In the genomic region with DNA sequence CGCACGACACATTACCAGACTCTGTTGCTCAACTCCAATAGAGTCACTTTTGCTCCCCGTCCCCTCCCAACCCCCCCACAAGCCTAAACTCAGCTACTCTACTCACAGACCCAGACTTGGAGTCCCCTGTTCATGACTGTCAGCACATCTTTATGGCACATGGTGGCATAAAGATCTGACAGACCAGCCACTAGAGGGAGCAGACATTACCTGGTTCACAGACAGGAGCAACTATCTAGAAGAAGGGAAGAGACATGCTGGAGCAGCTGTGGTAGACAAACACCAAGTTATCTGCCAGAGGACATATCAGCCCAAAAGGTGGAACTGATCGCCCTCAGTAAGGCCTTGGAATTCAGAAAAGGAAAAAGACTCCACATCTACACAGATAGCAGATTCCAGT, we compare ENCODE assay signal across 12 mouse cellular contexts. TPM values are rescaled to one million over a fixed set of nuclear protein-coding genes. Genes with fewer than 3 reads are reported as not detected.
A peak's percentile ranks its signal among the peaks of the same experiment; 100 is the strongest.
DNase-seq lines count a peak whose midpoint lies in the region; ATAC-seq and TF ChIP-seq lines count a peak whose summit lies in the region.
"Had no signal": no experiment of that assay in that cellular context is flagged by ENCODE, and none has a peak within 500 bp of the region (broad histone marks: within the 10 kb centered on the region; RNA-seq: fewer than 3 reads in every experiment).

No protein-coding gene starts in this region.

- DNase-seq in heart, adult 2 months: no peak
- no peak for DNase-seq in heart, postnatal 4 days
- DNase-seq in midbrain, embryonic 14.5 days: peak; percentile 8
- DNase-seq in adrenal gland, postnatal 36 days: peak; percentile 24 to 53
- peak; percentile 14 for DNase-seq in splenic B cell, adult 2 months (ENCODE audit: low read depth, low spot score)
- DNase-seq: spleen, adult 18-20 months had no signal

- TF ChIP-seq EP300 in heart, adult 2 months (IDR thresholded peaks at IDR 0.05; ENCODE audit: insufficient read depth, low read depth, low read length): no peak

- H3K9ac ChIP-seq in heart, adult 2 months (ENCODE audit: low read depth, low read length): no peak overlapping the region
- H3K9ac ChIP-seq in midbrain, embryonic 14.5 days (replicated peaks; ENCODE audit: low read length): no peak overlapping the region
- H3K9ac ChIP-seq in midbrain, embryonic 16.5 days (ENCODE audit: low read depth, low read length): no peak overlapping the region
- H3K9ac ChIP-seq in forebrain, embryonic 13.5 days: no peak overlapping the region
- H3K9ac ChIP-seq: midbrain, embryonic 12.5 days had no signal

- H3K9me3 ChIP-seq in midbrain, embryonic 14.5 days (ENCODE audit: control insufficient read depth, low read length): no peaks in the 10 kb centered on the region
- peaks cover 10% of the 10 kb centered on the region; the same call in 1 of the 2 replicates for H3K9me3 ChIP-seq in midbrain, embryonic 16.5 days (replicated peaks; ENCODE audit: control insufficient read depth, low read length, poor library complexity, severe bottlenecking)
- peaks cover 13% of the 10 kb centered on the region for H3K9me3 ChIP-seq in forebrain, embryonic 13.5 days (replicated peaks)

- WGBS in heart, adult 2 months: 69% methylated on average over 4 of the region's 4 CpGs
- 73% methylated on average over 4 of the region's 4 CpGs for WGBS in midbrain, embryonic 14.5 days
- WGBS in midbrain, embryonic 16.5 days: 80% methylated on average over 4 of the region's 4 CpGs
- 72% methylated on average over 4 of the region's 4 CpGs for WGBS in forebrain, embryonic 13.5 days

- intact Hi-C loops in heart, adult 2 months (cut with DNase I): no loop called here

- TF ChIP-seq CTCF in heart, adult 2 months (IDR thresholded peaks at IDR 0.05): peak; percentile 47

- no peak for TF ChIP-seq POLR2A in heart, adult 2 months (IDR thresholded peaks at IDR 0.05; ENCODE audit: insufficient read depth, low read depth, low read length)

- no peaks in the 10 kb centered on the region for H3K27me3 ChIP-seq in heart, adult 2 months (ENCODE audit: control insufficient read depth, insufficient read depth, low read length)
- H3K27me3 ChIP-seq in midbrain, embryonic 14.5 days (ENCODE audit: control insufficient read depth, insufficient read depth, low read length): no peaks in the 10 kb centered on the region
- H3K27me3 ChIP-seq in midbrain, embryonic 16.5 days (ENCODE audit: control insufficient read depth, insufficient read depth, low read depth, low read length): no peaks in the 10 kb centered on the region
- H3K27me3 ChIP-seq in splenic B cell, adult 2 months (ENCODE audit: control insufficient read depth, insufficient read depth, low read length, poor library complexity, severe bottlenecking): no peaks in the 10 kb centered on the region
- no peaks in the 10 kb centered on the region for H3K27me3 ChIP-seq in forebrain, embryonic 13.5 days
- H3K27me3 ChIP-seq: midbrain, embryonic 12.5 days had no signal

- no peaks in the 10 kb centered on the region for H3K36me3 ChIP-seq in heart, adult 2 months (ENCODE audit: control insufficient read depth, insufficient read depth, low read length)
- H3K36me3 ChIP-seq in midbrain, embryonic 14.5 days (ENCODE audit: control insufficient read depth, insufficient read depth, low read length): no peaks in the 10 kb centered on the region
- H3K36me3 ChIP-seq in midbrain, embryonic 16.5 days (ENCODE audit: control insufficient read depth, insufficient read depth, low read length): no peaks in the 10 kb centered on the region
- no peaks in the 10 kb centered on the region for H3K36me3 ChIP-seq in splenic B cell, adult 2 months (ENCODE audit: control insufficient read depth, insufficient read depth, low read length, poor library complexity, severe bottlenecking)
- no peaks in the 10 kb centered on the region for H3K36me3 ChIP-seq in forebrain, embryonic 13.5 days (ENCODE audit: poor library complexity, severe bottlenecking)
- H3K36me3 ChIP-seq: midbrain, embryonic 12.5 days had no signal

- no peaks in the 10 kb centered on the region for H3K4me1 ChIP-seq in heart, adult 2 months (ENCODE audit: control insufficient read depth, insufficient read depth, low read length)
- H3K4me1 ChIP-seq in midbrain, embryonic 14.5 days (ENCODE audit: control insufficient read depth, insufficient read depth, low read length): no peaks in the 10 kb centered on the region
- no peaks in the 10 kb centered on the region for H3K4me1 ChIP-seq in midbrain, embryonic 16.5 days (ENCODE audit: control insufficient read depth, insufficient read depth, low read length)
- no peaks in the 10 kb centered on the region for H3K4me1 ChIP-seq in forebrain, embryonic 13.5 days
- H3K4me1 ChIP-seq: midbrain, embryonic 12.5 days had no signal

- H3K4me2 ChIP-seq in midbrain, embryonic 14.5 days (ENCODE audit: low read length): no peak overlapping the region
- no peak overlapping the region for H3K4me2 ChIP-seq in midbrain, embryonic 16.5 days (ENCODE audit: low read length)
- H3K4me2 ChIP-seq in forebrain, embryonic 13.5 days: no peak overlapping the region
- H3K4me2 ChIP-seq: midbrain, embryonic 12.5 days had no signal

- H3K4me3 ChIP-seq in heart, adult 2 months: no peak overlapping the region
- no peak overlapping the region for H3K4me3 ChIP-seq in midbrain, embryonic 14.5 days (replicated peaks; ENCODE audit: low read depth, low read length)
- no peak overlapping the region for H3K4me3 ChIP-seq in midbrain, embryonic 16.5 days (ENCODE audit: low read depth, low read length)
- H3K4me3 ChIP-seq in forebrain, embryonic 13.5 days: no peak overlapping the region
- H3K4me3 ChIP-seq: midbrain, embryonic 12.5 days had no signal

- no peaks in the 10 kb centered on the region for H3K79me2 ChIP-seq in heart, adult 2 months (replicated peaks; ENCODE audit: control insufficient read depth, insufficient read depth, low read length)

- no peak overlapping the region for H3K27ac ChIP-seq in heart, adult 2 months
- no peak overlapping the region for H3K27ac ChIP-seq in midbrain, embryonic 14.5 days (replicated peaks; ENCODE audit: low read depth, low read length)
- no peak overlapping the region for H3K27ac ChIP-seq in midbrain, embryonic 16.5 days (ENCODE audit: low read length)
- H3K27ac ChIP-seq in forebrain, embryonic 13.5 days: no peak overlapping the region
- H3K27ac ChIP-seq: midbrain, embryonic 12.5 days had no signal

- ATAC-seq in midbrain, embryonic 14.5 days (ENCODE audit: low FRiP score, low TSS enrichment): no peak
- no peak for ATAC-seq in midbrain, embryonic 16.5 days
- ATAC-seq in cerebellum, adult (ENCODE audit: insufficient number of reproducible peaks, low FRiP score, low TSS enrichment): no peak
- ATAC-seq in forebrain, embryonic 13.5 days: no peak

RNA-seq across cellular contexts. Expression of gene Rdh16f2, which starts 6.2 kb away (rescaled TPM):
- not detected for total RNA-seq in heart, adult 2 months (2021)
- polyA plus RNA-seq in heart, adult 2 months (2012; rRNA removed): not detected in 2 replicates
- not detected for total RNA-seq in heart, postnatal 4 days (2021)
- polyA plus RNA-seq in midbrain, embryonic 14.5 days (2014; fragmentation: Nextera tagmentation; extraction: Ambion mirVana): not detected in 2 replicates
- not detected in 2 replicates for polyA plus RNA-seq in midbrain, embryonic 16.5 days (2015; fragmentation: Nextera tagmentation; extraction: Ambion mirVana)
- total RNA-seq in adrenal gland, postnatal 36 days (2021): not detected
- polyA plus RNA-seq in forebrain, embryonic 13.5 days (2015; fragmentation: Nextera tagmentation; extraction: Ambion mirVana): not detected in 2 replicates
- total RNA-seq: layer of hippocampus, adult 8-10 months had no signal
- polyA plus RNA-seq: frontal cortex, adult 2 months; midbrain, embryonic 12.5 days had no signal

RNA-seq across cellular contexts. Expression of gene Rdh7, which starts 16.1 kb away (rescaled TPM):
- total RNA-seq in heart, adult 2 months (2021): not detected
- 0.35 TPM in 1 of 2 replicates, not detected in the other for polyA plus RNA-seq in heart, adult 2 months (2012; rRNA removed)
- not detected for total RNA-seq in heart, postnatal 4 days (2021)
- polyA plus RNA-seq in midbrain, embryonic 14.5 days (2014; fragmentation: Nextera tagmentation; extraction: Ambion mirVana): not detected in 2 replicates
- not detected in 2 replicates for polyA plus RNA-seq in midbrain, embryonic 16.5 days (2015; fragmentation: Nextera tagmentation; extraction: Ambion mirVana)
- under 1 TPM in 1 of 2 experiments, not detected in 1; 0.40 TPM for total RNA-seq in adrenal gland, postnatal 36 days (2021)
- not detected in 2 replicates for polyA plus RNA-seq in forebrain, embryonic 13.5 days (2015; fragmentation: Nextera tagmentation; extraction: Ambion mirVana)
- total RNA-seq: layer of hippocampus, adult 8-10 months had no signal
- polyA plus RNA-seq: frontal cortex, adult 2 months; midbrain, embryonic 12.5 days had no signal

RNA-seq across cellular contexts. Expression of gene Rdh19, which starts 22.8 kb away (rescaled TPM):
- not detected for total RNA-seq in heart, adult 2 months (2021)
- not detected in 2 replicates for polyA plus RNA-seq in heart, adult 2 months (2012; rRNA removed)
- not detected for total RNA-seq in heart, postnatal 4 days (2021)
- polyA plus RNA-seq in midbrain, embryonic 14.5 days (2014; fragmentation: Nextera tagmentation; extraction: Ambion mirVana): not detected in 2 replicates
- not detected in 2 replicates for polyA plus RNA-seq in midbrain, embryonic 16.5 days (2015; fragmentation: Nextera tagmentation; extraction: Ambion mirVana)
- total RNA-seq in adrenal gland, postnatal 36 days (2021): under 1 TPM in 1 of 2 experiments, not detected in 1; 0.23 TPM
- polyA plus RNA-seq in forebrain, embryonic 13.5 days (2015; fragmentation: Nextera tagmentation; extraction: Ambion mirVana): not detected in 2 replicates
- total RNA-seq: layer of hippocampus, adult 8-10 months had no signal
- polyA plus RNA-seq: frontal cortex, adult 2 months; midbrain, embryonic 12.5 days had no signal

RNA-seq across cellular contexts. Expression of gene Sdr9c7, which starts 25.8 kb away (rescaled TPM):
- total RNA-seq in heart, adult 2 months (2021): not detected
- polyA plus RNA-seq in heart, adult 2 months (2012; rRNA removed): not detected in 2 replicates
- total RNA-seq in heart, postnatal 4 days (2021): not detected
- not detected in 2 replicates for polyA plus RNA-seq in midbrain, embryonic 14.5 days (2014; fragmentation: Nextera tagmentation; extraction: Ambion mirVana)
- polyA plus RNA-seq in midbrain, embryonic 16.5 days (2015; fragmentation: Nextera tagmentation; extraction: Ambion mirVana): not detected in 2 replicates
- total RNA-seq in adrenal gland, postnatal 36 days (2021): under 1 TPM; 0.56 to 0.76 TPM
- polyA plus RNA-seq in forebrain, embryonic 13.5 days (2015; fragmentation: Nextera tagmentation; extraction: Ambion mirVana): not detected in 2 replicates
- total RNA-seq: layer of hippocampus, adult 8-10 months had no signal
- polyA plus RNA-seq: midbrain, embryonic 12.5 days had no signal

Comparison
In these comparisons a context has a peak if more than half of its experiments do, and no peak if none do; other contexts are left out.
1. DNase-seq: peak in midbrain, embryonic 14.5 days (single experiment), adrenal gland, postnatal 36 days (2 of 2) and splenic B cell, adult 2 months (single experiment); none in heart, adult 2 months (0 of 2) and heart, postnatal 4 days (single experiment).